Mouse (Mus musculus): Measurements from ENCODE around the gene Gkap1. TPM values are rescaled to one million over a fixed set of nuclear protein-coding genes. Genes with fewer than 3 reads are reported as not detected.

The Gkap1 gene
- polyA plus RNA-seq, 1 experiment from 2014 or later: 34.6 TPM

GRCm38 (mm10) chr13:58289308-58289707 lies 13.8 kb upstream of the Gkap1 start:
- WGBS: 77% methylated on average over 1 of the region's 1 CpGs
- Histone ChIP-seq H3K9ac (no peak overlapping the region), H3K36me3 (ENCODE audit: poor library complexity, severe bottlenecking) (no peaks in the 10 kb centered on the region), H3K27ac (no peak overlapping the region), H3K4me2 (no peak overlapping the region), H3K9me3 (replicated peaks) (no peaks in the 10 kb centered on the region), H3K27me3 (no peaks in the 10 kb centered on the region), H3K4me1 (peaks cover 7% of the 10 kb centered on the region), H3K4me3 (no peak overlapping the region)
- ATAC-seq: no peak

- Histone ChIP-seq H3K4me3 (no peak overlapping the region), H3K27me3 (no peaks in the 10 kb centered on the region), H3K27ac (no peak overlapping the region), H3K4me1 (peaks cover 2% of the 10 kb centered on the region), H3K9ac (no peak overlapping the region), H3K4me2 (no peak overlapping the region), H3K9me3 (replicated peaks) (no peaks in the 10 kb centered on the region), H3K36me3 (ENCODE audit: poor library complexity, severe bottlenecking) (no peaks in the 10 kb centered on the region)
- ATAC-seq: 0 out of 2 replicates have a peak, but pooled peaks have one; percentile 43
- 15% methylated on average over 13 of the region's 13 CpGs for WGBS
Measured at GRCm38 (mm10) chr13:58287822-58288221, 12.3 kb upstream of the Gkap1 start.

GRCm38 (mm10) chr13:58283466-58283865 lies 8.0 kb upstream of the Gkap1 start:
- Histone ChIP-seq H3K36me3 (ENCODE audit: poor library complexity, severe bottlenecking) (no peaks in the 10 kb centered on the region), H3K9ac (no peak overlapping the region), H3K27ac (no peak overlapping the region), H3K9me3 (replicated peaks) (no peaks in the 10 kb centered on the region), H3K4me3 (no peak overlapping the region), H3K27me3 (no peaks in the 10 kb centered on the region), H3K4me2 (no peak overlapping the region), H3K4me1 (no peaks in the 10 kb centered on the region)
- WGBS: 66% methylated on average over 4 of the region's 4 CpGs
- ATAC-seq: no peak

GRCm38 (mm10) chr13:58281936-58282335 lies 6.4 kb upstream of the Gkap1 start:
- WGBS: 71% methylated on average over 4 of the region's 4 CpGs

GRCm38 (mm10) chr13:58280528-58280927 lies 5.0 kb upstream of the Gkap1 start:
- 84% methylated on average over 3 of the region's 3 CpGs for WGBS
- no peaks in the 10 kb centered on the region for H3K27me3 ChIP-seq
- H3K27ac ChIP-seq: no peak overlapping the region
- H3K36me3 ChIP-seq (ENCODE audit: poor library complexity, severe bottlenecking): no peaks in the 10 kb centered on the region
- no peak overlapping the region for H3K9ac ChIP-seq
- ATAC-seq: no peak
- no peak overlapping the region for H3K4me3 ChIP-seq
- no peaks in the 10 kb centered on the region for H3K9me3 ChIP-seq (replicated peaks)
- peaks cover under 1% of the 10 kb centered on the region; the same call in 1 of the 2 replicates for H3K4me1 ChIP-seq
- H3K4me2 ChIP-seq: no peak overlapping the region

More at GRCm38 (mm10) chr13:58281936-58282335, 6.4 kb upstream of the Gkap1 start:
- H3K4me3 ChIP-seq: no peak overlapping the region
- ATAC-seq: no peak
- no peak overlapping the region for H3K9ac ChIP-seq
- no peak overlapping the region for H3K4me2 ChIP-seq
- no peak overlapping the region for H3K27ac ChIP-seq
- no peaks in the 10 kb centered on the region for H3K27me3 ChIP-seq
- no peaks in the 10 kb centered on the region for H3K9me3 ChIP-seq (replicated peaks)
- H3K4me1 ChIP-seq: no peaks in the 10 kb centered on the region
- no peaks in the 10 kb centered on the region for H3K36me3 ChIP-seq (ENCODE audit: poor library complexity, severe bottlenecking)

- Histone ChIP-seq H3K4me1 (peaks cover 22% of the 10 kb centered on the region), H3K36me3 (ENCODE audit: poor library complexity, severe bottlenecking) (no peaks in the 10 kb centered on the region), H3K4me2 (no peak overlapping the region), H3K27me3 (no peaks in the 10 kb centered on the region), H3K27ac (no peak overlapping the region), H3K4me3 (no peak overlapping the region), H3K9me3 (replicated peaks) (no peaks in the 10 kb centered on the region), H3K9ac (no peak overlapping the region)
- no peak for ATAC-seq
- 87% methylated on average over 10 of the region's 10 CpGs for WGBS
Measured at GRCm38 (mm10) chr13:58276256-58276655, 757 bp upstream of the Gkap1 start.

- Histone ChIP-seq H3K36me3 (ENCODE audit: poor library complexity, severe bottlenecking) (no peaks in the 10 kb centered on the region), H3K4me1 (peaks cover 22% of the 10 kb centered on the region), H3K27ac (0 out of 2 replicates have a peak overlapping the region, but pooled peaks have one; percentile 89), H3K4me3 (peak overlapping the region; percentile 84), H3K27me3 (no peaks in the 10 kb centered on the region), H3K9ac (peak overlapping the region; percentile 91; the same call in 1 of the 2 replicates), H3K9me3 (replicated peaks) (no peaks in the 10 kb centered on the region), H3K4me2 (peak overlapping the region; percentile 76)
- ATAC-seq: no peak
- WGBS: 20% methylated on average over 9 of the region's 9 CpGs
Measured at GRCm38 (mm10) chr13:58275076-58275475, 423 bp downstream of the Gkap1 start.

GRCm38 (mm10) chr13:58274259-58274991 lies 1.1 kb downstream of the Gkap1 start:
- peak overlapping the region; percentile 76 for H3K4me2 ChIP-seq
- H3K4me3 ChIP-seq: peak overlapping the region; percentile 84
- under 1% methylated on average over 74 of the region's 84 CpGs for WGBS
- H3K27ac ChIP-seq: peak overlapping the region; percentile 89
- peak overlapping the region; percentile 91 for H3K9ac ChIP-seq
- no peaks in the 10 kb centered on the region for H3K36me3 ChIP-seq (ENCODE audit: poor library complexity, severe bottlenecking)
- H3K9me3 ChIP-seq (replicated peaks): no peaks in the 10 kb centered on the region
- peak; percentile 73 for ATAC-seq
- H3K4me1 ChIP-seq: peaks cover 22% of the 10 kb centered on the region
- H3K27me3 ChIP-seq: no peaks in the 10 kb centered on the region

GRCm38 (mm10) chr13:58273411-58274258 lies 1.9 kb downstream of the Gkap1 start:
- under 1% methylated on average over 65 of the region's 115 CpGs for WGBS
- peaks cover 22% of the 10 kb centered on the region for H3K4me1 ChIP-seq
- ATAC-seq: peak; percentile 75

GRCm38 (mm10) chr13:58266864-58267263 lies 8.6 kb downstream of the Gkap1 start:
- Histone ChIP-seq H3K4me3 (no peak overlapping the region), H3K4me2 (no peak overlapping the region), H3K9ac (no peak overlapping the region), H3K9me3 (replicated peaks) (no peaks in the 10 kb centered on the region), H3K27me3 (no peaks in the 10 kb centered on the region), H3K36me3 (ENCODE audit: poor library complexity, severe bottlenecking) (peaks cover 11% of the 10 kb centered on the region), H3K4me1 (no peaks in the 10 kb centered on the region; the same call in 1 of the 2 replicates), H3K27ac (no peak overlapping the region)
- 86% methylated on average over 3 of the region's 3 CpGs for WGBS
- ATAC-seq: no peak

More at GRCm38 (mm10) chr13:58273411-58274258, 1.9 kb downstream of the Gkap1 start:
- peak overlapping the region; percentile 84 for H3K4me3 ChIP-seq
- peak overlapping the region; percentile 89 for H3K27ac ChIP-seq
- H3K36me3 ChIP-seq (ENCODE audit: poor library complexity, severe bottlenecking): no peaks in the 10 kb centered on the region
- H3K9ac ChIP-seq: peak overlapping the region; percentile 91
- no peaks in the 10 kb centered on the region for H3K27me3 ChIP-seq
- peak overlapping the region; percentile 76 for H3K4me2 ChIP-seq
- no peaks in the 10 kb centered on the region for H3K9me3 ChIP-seq (replicated peaks)

GRCm38 (mm10) chr13:58263546-58263945 lies 12.0 kb downstream of the Gkap1 start:
- H3K4me2 ChIP-seq: no peak overlapping the region
- no peak overlapping the region for H3K9ac ChIP-seq
- no peaks in the 10 kb centered on the region for H3K27me3 ChIP-seq
- H3K4me3 ChIP-seq: no peak overlapping the region
- H3K4me1 ChIP-seq: no peaks in the 10 kb centered on the region
- no peaks in the 10 kb centered on the region for H3K9me3 ChIP-seq (replicated peaks)
- no peak overlapping the region for H3K27ac ChIP-seq
- no peak for ATAC-seq
- peaks cover 23% of the 10 kb centered on the region for H3K36me3 ChIP-seq (ENCODE audit: poor library complexity, severe bottlenecking)
- 82% methylated on average over 8 of the region's 8 CpGs for WGBS

- Histone ChIP-seq H3K27me3 (no peaks in the 10 kb centered on the region), H3K4me3 (no peak overlapping the region), H3K4me2 (no peak overlapping the region), H3K9ac (no peak overlapping the region), H3K9me3 (replicated peaks) (no peaks in the 10 kb centered on the region), H3K36me3 (ENCODE audit: poor library complexity, severe bottlenecking) (peaks cover 37% of the 10 kb centered on the region), H3K27ac (no peak overlapping the region), H3K4me1 (no peaks in the 10 kb centered on the region)
- no peak for ATAC-seq
- 85% methylated on average over 4 of the region's 4 CpGs for WGBS
Measured at GRCm38 (mm10) chr13:58261674-58262073, 13.8 kb downstream of the Gkap1 start.
